Mouse (Mus musculus): ENCODE measurements around the gene Ap2s1.
A peak's percentile ranks its signal among the peaks of the same experiment; 100 is the strongest.

The Ap2s1 gene

DNA sequence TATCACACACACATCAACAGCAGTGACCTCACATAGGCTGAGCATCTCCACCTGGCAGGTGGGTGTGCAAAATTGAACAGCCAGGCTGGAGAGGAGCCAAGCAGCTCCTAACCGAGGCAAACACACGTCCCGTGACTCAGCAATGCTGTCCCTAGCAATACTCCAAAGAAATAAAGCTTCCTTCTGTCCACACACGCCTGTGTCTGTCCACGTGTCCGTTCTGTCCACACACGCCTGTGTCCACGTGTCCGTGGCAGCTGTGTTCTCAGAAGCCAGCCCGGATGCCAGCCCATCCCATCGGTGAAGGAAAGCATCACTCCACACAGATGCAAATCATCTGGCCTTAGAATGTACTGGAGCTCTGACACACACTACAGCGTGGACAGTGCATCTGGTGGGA is 13.8 kb downstream of the Ap2s1 start:
- no peak for DNase-seq (ENCODE audit: low spot score in 2 of 2)

- no peak for DNase-seq (ENCODE audit: low spot score in 2 of 2)
Observed at GRCm38 (mm10) chr7:16755362-16756017, 17.3 kb downstream of the Ap2s1 start.

DNA sequence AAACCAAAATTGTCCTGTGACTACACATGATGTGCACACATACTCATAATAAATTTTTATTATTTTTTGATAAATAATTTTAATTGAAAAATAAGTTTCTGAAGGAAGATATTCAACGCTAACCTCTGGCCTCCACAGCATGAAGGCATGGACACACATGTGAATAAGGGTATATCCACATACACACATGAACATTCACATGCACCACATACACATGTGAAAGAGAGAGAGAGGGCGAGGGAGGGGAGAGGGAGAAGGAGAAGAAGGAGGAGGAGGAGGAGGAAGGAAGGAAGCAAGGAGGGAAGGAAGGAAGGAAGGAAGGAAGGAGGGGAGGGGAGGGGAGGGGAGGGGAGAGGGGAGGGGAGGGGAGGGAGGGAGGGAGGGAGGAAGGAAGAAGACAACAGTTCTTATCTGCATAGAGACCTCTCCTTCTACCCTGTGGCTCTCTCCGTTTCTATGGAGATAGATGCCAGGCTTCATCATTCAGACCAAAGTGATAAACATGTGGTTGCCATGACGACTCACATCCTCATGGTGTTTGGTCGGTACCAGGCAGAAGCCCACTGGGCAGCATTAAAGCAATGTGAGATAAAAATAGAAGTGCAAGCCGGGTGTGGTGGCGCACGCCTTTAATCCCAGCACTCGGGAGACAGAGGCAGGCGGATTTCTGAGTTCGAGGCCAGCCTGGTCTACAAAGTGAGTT is 20.8 kb downstream of the Ap2s1 start:
- no peak for DNase-seq (ENCODE audit: low spot score in 2 of 2)

DNA sequence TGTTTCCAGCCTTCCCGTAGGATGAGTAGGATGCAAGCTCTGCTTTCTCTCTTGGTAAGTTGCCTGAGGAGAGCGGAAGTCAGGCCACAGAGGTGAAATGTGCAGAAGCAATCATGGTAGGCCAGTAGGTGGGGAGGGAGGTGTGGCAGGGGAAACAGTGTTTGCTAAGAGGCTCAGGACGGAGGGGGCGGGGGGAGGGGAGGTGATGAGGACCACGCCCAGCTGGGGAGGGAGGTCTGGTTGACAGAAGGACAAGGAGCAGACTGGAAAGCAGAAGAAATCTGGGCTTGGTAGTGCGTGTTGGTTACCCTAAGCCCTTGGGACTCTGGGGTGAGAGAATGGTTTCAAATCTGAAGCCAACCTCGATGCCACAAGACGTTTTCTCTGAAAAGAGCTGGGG is 22.1 kb downstream of the Ap2s1 start:
- DNase-seq (ENCODE audit: low spot score in 2 of 2), result no peak

DNA sequence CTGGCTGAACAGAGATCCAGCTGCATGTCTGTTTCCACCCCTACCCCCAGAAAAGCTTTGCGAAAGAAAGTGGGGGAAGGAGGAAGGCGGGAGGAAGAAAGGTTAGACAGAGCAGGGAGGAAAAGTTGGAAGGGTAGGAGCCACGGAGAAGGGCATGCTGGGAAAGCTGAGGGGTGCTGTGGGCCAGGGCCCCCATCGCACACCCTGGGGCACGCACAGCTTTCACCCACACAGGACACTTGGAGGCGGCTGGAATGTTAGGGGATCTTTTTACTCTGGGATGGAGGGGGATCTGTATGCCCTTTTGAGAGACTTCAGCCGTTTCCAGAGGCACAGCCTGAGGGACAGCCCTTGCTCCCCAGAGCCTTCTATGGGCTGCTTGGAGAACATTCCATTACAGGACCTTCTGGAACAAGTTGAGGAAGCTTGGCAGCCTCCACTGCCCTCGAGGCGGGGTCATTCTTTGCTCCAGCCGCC is 22.8 kb downstream of the Ap2s1 start:
- DNase-seq (ENCODE audit: low spot score in 2 of 2), result no peak

DNA sequence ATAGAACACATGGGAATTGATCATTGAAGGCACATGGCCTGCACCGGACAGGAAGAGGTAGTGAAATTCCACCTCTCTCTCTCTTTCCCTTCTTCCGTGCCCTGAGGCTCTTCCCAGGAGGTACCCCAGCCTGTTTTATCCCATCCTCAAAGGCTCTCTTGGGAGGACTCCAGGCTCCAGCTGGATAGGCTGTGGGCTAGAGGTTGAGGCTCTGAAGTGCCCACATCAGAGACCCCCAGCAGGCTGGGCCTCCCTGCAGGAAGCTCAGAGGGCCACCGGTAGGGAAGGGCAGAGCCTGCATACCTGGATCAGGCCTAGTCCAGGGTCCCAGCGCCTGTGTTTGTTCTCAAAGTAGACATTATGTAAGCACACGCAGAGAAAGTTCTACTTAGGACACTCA is 23.4 kb downstream of the Ap2s1 start:
- DNase-seq (ENCODE audit: low spot score in 2 of 2), result no peak

DNA sequence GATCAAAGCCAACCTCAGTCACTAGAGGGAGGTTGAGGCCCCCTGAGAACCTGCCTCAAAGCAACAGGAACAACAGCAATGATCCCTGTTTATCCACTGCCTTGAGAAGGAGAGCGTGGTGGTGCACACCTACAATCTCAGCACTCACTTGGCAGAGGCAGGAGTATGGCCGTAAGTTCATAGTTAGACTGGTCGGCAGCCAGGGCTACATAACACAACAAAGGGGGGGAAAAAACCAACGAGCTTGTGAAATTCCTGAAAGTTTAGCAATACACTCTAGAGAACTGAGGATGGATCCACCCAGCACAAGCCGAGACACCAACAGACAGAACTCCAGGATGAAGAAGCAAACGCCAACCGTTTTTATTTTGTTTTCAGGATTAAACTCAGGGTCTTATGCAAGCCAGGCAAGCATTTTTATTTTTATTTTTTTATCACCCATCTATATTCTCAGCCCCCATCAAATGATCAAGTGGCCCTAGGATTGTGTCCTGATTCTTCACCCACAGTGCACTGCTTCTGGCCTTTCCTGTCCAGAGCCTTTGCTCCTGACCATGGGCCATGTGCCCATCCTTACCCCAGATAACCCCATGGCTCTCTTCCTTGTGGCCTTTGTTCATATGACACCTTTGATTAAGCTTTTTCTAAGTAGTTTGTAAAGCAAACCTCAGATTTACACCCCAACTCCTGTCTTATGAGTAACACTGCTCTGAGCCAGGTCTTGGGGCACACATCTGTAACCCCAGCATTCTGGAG is 25.4 kb downstream of the Ap2s1 start:
- DNase-seq (ENCODE audit: low spot score in 2 of 2), result no peak

DNA sequence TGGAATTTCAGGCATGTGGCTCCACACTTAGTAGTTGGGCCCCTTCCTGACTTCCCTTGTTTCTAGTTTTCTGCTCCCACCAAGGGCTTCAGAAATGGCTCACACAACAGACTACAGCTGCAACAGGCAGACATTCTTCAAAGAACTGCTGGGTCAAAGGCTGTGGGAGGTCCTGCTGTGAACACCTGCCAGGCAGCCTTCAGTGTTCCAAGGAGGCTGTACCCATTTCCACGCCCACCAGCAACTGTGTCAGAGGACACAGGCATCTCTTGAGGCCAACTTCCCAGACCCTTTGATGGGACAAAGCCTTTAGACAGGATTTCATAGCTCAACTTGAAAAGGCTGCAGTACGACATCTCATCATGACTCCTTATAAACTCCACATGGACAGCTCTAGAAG is 28.2 kb downstream of the Ap2s1 start:
- DNase-seq (ENCODE audit: low spot score in 2 of 2), result peak; percentile 67 to 74

DNA sequence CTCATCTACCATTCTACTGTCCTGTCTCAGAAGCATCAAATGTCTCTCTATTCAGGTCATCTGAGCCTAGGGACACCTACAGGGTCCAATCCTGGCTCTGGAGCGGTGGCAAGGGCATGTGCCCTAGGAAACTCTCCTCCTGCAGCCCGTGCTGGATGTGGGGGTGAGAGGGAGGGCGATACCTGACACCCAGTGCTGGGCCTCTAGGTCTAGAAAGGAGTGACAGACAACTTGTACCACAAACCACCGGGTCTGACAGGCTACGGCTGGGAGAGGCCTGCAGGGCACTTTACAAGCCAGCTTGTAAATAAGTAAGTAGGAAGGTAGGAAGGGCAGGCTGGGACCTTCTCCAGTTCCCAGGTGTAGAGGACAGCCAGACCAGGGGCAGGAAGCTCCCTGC is 37.7 kb downstream of the Ap2s1 start:
- no peak for DNase-seq (ENCODE audit: low spot score in 2 of 2)

- DNase-seq (ENCODE audit: low spot score in 2 of 2), result no peak
Observed at GRCm38 (mm10) chr7:16780076-16780475, 41.9 kb downstream of the Ap2s1 start.

GRCm38 (mm10) chr7:16780825-16781554 is 42.8 kb downstream of the Ap2s1 start, which contains the start of gene Slc1a5:
Gene Slc1a5 (plus strand): TSS chr7:16781340.
- peak; percentile 95 to 96 for DNase-seq (ENCODE audit: low spot score in 2 of 2)

GRCm38 (mm10) chr7:16781555-16781815 is 43.3 kb downstream of the Ap2s1 start:
- DNase-seq (ENCODE audit: low spot score in 2 of 2), result no peak

DNA sequence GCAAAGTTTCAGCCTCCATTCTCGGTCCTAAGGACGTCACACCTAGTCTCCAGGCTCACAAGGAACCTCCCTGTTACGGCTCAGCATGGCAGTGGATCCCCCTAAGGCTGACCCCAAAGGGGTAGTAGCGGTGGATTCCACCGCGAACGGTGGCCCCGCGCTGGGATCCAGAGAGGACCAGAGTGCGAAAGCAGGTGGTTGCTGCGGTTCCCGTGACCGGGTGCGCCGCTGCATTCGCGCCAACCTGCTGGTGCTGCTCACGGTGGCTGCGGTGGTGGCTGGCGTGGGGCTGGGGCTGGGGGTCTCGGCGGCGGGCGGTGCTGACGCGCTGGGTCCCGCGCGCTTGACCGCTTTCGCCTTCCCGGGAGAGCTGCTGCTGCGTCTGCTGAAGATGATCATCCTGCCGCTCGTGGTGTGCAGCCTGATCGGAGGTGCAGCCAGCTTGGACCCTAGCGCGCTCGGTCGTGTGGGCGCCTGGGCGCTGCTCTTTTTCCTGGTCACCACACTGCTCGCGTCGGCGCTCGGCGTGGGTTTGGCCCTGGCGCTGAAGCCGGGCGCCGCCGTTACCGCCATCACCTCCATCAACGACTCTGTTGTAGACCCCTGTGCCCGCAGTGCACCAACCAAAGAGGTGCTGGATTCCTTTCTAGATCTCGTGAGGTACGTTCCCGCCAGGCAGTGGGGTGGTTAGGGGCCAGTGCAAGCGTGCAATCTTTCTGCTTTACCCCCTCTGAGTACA is 43.8 kb downstream of the Ap2s1 start:
- peak; percentile 32 to 42 for DNase-seq (ENCODE audit: low spot score in 2 of 2)

DNA sequence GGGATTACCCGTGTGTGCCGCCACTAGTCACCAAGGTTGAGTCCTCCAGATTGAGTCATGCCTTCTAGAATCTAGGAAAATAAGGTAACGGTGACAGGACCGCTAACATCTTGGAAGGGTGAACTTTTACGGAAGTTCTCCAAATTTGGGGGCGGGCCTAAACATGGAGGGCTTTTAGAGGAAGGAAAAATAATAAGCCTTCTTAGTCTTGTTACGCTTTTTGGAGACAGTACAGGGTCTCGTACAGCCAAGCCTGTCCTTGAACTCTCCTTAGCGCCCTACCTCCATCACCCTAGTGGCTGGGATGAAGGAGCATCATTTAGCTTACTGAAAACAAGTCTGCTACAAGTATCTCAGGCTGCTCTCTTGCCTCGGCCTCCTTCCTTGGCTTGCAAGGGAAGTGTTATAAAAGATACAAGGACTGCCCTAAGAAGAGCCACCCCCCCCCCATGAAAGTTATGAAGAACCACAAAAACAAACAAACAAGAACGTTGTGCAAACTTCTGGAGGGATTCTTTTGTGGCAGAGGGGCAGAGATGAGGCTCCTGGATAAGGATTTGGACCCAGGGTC is 44.4 kb downstream of the Ap2s1 start:
- DNase-seq (ENCODE audit: low spot score in 2 of 2), result no peak

- DNase-seq (ENCODE audit: low spot score in 2 of 2), result peak; percentile 37 to 41
Observed at GRCm38 (mm10) chr7:16783224-16783688, 45.0 kb downstream of the Ap2s1 start.

DNA sequence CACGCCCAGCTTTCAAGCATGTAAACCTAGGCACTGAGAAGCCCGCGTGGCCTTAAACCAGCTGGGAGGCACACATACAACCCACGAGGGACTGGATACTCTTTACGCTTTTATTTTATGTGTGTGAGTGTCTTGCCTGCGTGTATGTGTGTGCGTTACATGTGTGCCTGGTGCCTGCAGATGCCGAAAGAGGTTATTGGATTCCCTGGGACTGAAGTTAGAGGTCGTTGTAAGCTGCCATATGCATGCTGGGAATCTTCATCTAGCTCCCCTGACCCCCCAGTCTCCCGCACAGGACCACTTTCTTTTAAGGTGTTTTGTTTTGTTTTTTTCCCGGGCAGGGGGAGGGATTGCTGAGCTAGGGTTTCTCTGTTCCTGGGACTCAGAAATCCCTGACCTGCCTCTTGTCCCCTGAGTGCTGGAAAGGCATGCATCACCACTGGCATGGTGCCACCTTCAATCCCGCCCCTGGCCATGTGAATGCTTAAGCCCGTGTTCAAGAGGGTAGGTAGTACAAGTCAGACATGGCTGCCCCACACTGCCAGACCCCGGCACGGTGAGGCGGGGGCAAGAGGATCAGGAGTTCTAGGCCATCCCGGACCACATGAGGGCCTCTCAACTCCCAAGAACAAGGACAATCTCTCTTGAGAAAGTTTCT is 45.7 kb downstream of the Ap2s1 start:
- no peak for DNase-seq (ENCODE audit: low spot score in 2 of 2)

GRCm38 (mm10) chr7:16784498-16784976 is 46.3 kb downstream of the Ap2s1 start:
- no peak for DNase-seq (ENCODE audit: low spot score in 2 of 2)

DNA sequence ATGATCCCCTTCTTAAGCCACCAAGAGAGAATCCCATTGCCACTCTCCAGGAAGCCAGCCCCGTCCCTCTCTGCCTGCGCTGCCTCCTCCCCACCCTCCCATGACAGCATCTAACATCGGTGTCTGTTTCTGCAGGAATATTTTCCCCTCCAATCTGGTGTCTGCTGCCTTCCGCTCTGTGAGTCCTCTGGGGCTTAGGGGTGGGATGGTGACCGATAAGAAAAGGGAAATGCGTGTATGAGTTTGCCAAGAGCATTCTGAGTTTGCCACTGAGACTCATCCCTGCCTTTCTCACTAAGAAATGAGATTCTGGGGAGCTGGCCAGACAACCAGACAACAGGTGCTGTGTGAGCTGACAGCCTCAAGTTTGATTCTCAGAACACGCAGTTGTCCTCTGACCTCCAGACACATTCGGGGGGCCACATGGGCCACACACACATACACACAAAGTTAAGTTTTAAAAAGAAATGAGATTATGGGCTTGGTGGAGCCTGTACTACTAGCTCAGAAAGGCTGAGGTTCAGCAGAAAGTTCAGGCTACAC is 47.4 kb downstream of the Ap2s1 start:
- no peak for DNase-seq (ENCODE audit: low spot score in 2 of 2)

- no peak for DNase-seq (ENCODE audit: low spot score in 2 of 2)
Observed at GRCm38 (mm10) chr7:16792316-16792715, 54.1 kb downstream of the Ap2s1 start.

Data from thymus, postnatal 10 days (tissue).